Mouse (Mus musculus) kidney, adult 18-20 months (tissue): ENCODE measurements around the gene Gnptab.
"Not testable (repeated sequence)": the region's sequence is repeated elsewhere in the genome, so short reads cannot be mapped to it uniquely, and the experiment has no call there.

Experiments used
- DNase-seq: peaks from one replicate; pipeline ENCODE4 v3.0.0; 2021

The Gnptab gene

DNA sequence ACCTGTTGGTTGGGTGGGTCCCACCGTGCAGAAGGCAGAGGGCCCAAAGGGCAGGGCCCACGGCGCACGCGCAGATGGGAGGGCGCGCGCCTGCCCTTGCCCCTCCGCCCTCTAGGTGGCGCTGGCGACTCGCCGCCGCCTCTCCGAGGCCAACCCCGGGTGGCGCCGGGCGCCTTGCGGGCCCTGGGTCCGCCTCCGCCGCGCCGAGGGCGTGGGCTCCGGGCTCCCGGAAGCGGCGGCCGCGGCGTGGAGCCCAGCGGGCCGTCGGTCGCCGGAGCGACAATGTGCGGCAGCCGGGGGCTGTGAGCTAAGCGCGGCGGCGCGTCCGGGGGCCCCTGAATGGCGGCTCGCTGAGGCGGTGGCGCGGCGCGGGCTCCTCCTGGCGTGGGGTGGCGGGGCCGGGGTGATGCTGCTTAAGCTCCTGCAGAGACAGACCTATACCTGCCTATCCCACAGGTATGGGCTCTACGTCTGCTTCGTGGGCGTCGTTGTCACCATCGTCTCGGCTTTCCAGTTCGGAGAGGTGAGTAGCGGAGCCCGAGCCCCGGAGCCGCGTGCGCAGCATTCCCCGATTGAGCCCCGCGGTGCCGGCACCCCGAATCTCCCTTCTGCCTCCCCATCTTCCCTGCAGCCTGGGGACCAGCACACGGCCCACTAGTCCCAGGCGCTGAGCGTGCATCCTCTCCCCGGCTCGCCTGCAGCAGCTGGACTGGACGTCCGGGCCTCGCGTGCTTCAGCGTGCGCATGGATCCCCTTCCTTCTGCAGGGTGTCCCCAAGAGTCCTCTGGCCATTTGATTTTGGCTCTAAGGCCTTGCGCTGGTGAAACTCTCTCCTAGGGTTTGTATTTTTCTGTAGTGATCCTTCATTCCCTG lies at the start of gene Gnptab, which contains the start of gene Dram1:
Gnptab (plus strand) TSS at position 120 of the 873 bp plus-strand sequence.
Dram1 (minus strand) TSS at position 68 of the 873 bp plus-strand sequence.
- peak; percentile 92 for DNase-seq

DNA sequence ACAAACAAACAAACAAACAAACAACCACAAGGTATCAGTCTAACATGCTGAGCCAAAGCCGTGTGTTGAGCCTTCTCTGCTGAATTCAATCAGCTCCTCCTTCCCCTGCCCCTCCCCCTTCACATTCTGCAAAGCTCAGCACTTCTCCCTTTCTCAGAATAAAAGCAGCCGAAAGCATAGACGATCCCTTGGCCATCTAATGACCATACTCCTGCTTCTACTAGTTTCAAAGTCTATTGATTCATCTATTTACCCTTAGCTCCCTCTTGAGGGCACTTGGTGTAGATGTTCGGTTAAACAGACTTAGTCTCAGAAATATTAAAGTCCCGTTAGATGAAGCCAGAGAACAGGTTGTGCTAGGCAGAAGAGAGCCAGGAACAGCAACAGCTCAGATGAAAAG lies 48.2 kb upstream of the Gnptab start:
- no peak for DNase-seq

DNA sequence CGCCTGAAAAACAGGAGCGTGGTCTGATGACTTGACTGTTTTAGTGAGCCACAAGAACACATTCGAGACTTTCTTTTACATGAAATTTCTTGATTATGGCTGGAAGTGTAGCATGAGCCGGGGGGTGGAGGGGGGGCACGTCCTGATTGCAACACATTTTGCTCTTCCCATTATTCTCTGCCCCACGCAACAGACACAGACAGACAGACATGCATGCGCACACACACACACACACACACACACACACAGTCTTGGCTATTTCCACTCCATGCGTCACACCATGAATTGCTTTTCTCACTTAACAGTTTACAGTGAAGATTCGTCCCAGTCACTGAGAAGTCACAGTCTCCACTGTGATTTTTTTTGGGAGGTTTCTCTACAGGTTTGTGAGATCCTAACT lies 38.3 kb upstream of the Gnptab start:
- no peak for DNase-seq

DNA sequence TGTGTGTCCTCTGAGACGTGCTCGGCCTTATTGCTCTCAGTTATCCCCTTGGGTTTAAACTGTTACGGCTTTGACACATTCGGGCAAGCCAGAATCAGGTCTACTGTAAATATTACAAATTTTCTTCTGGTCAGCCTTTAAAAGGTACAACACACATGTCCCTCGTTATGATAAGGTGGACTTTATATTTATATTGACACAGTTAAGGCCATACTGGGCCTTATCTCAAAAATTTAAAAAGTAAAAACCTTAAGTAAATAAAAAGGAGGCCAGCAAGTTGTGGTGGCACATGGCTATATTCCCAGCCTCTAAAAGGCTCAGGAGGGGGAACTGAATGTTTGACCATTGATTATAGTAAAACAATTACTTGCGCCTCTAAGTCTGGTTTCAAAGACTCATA lies 37.6 kb upstream of the Gnptab start:
- DNase-seq, result no peak

DNA sequence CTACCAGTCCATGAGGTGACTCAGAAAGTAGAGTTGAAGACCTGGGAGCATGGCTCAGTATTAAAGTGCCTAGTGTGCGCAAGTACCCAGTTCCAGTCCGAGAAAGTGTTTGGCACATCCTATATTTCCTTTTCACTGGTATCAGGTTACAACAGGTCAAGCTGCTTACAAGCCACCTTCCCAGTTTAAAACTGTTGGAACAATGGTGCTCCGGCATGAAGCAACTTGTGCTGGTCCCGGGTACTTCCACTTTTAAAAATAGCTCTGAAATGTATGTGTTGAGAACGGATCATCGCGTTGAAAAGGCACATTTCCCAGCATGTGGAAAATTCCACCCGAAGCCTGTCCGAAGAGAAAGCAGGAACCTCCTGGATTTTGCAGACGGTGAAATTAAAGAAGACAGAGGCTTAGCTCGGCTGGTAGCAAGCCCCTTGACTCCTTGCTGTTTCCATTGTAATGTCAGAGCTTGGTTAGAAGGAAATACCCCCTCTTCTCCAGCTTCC lies 33.0 kb upstream of the Gnptab start:
- no peak for DNase-seq

DNA sequence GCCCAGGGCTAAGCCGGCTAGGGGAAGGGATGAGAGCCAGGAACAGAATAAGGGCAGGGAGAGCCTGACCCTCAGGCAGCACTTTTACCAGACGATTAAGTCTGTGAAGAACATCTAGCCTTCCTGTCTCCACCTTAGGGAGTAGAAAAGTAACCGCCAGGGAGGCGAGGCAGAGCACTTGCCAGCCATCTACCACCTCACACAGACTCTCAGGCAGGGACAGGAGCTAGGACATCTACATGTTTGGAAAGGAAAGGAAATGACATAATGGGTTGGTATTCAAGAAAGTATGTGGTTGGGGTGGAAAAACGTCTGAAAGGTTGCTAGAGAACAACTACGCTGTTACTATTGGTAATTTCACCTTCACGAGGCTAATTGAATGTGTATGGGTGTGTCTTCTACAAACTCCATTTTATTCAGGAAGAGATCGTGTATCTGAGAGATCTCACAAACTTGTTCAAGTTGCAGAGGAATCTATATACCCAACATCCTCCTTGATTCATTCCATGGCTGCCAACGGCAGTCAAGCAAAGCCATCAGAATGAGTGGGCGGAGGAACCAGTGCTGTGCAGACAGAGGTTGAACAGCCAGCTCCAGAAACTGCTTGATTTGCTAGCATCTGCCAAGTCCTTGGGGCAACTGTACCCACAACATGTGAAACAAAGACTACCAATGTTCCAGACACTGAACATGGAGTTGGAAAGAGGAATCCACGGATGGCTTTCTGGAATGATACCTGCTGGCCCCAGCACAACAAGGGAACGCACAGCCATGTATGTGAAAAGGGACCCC lies 32.3 kb upstream of the Gnptab start:
- DNase-seq, result no peak

DNA sequence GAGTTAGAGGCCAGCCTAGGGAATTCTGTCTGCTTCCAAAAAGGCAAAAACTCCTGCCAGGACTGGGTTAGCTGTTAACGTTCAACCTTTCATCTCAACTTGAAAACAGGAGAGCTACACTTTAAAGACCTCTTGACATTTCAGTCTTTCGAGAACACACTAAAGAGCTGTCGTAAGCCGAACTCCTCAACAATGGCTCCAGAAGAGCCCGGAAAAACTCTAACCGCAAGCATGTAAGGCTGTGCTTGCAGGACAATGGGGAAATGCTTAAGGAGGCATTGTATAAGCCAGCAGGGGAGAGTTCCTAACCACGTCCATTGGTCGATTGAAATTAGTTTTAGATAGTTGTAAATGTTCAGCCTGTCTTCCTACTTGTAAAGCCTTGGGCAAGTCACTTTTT lies 29.1 kb upstream of the Gnptab start:
- DNase-seq, result no peak

DNA sequence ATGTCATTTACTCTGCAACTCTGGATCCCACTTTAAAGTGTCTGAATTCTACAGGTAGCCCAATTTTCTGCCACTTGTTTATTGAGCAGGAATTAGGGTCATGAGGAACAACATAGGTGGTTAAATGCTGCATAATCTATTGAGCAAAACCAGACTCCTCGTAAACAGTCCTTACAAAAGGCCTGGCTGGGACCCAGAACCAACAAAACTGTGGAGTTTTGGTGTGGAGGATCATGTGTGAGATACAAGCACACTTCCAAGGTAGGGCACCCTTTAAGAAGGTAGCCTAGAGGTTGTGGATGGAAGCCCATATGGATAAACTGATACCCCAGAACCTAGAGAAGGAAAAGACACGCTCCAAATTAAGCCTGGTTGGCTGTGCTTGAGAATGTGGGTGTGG lies 28.2 kb upstream of the Gnptab start:
- no peak for DNase-seq

DNA sequence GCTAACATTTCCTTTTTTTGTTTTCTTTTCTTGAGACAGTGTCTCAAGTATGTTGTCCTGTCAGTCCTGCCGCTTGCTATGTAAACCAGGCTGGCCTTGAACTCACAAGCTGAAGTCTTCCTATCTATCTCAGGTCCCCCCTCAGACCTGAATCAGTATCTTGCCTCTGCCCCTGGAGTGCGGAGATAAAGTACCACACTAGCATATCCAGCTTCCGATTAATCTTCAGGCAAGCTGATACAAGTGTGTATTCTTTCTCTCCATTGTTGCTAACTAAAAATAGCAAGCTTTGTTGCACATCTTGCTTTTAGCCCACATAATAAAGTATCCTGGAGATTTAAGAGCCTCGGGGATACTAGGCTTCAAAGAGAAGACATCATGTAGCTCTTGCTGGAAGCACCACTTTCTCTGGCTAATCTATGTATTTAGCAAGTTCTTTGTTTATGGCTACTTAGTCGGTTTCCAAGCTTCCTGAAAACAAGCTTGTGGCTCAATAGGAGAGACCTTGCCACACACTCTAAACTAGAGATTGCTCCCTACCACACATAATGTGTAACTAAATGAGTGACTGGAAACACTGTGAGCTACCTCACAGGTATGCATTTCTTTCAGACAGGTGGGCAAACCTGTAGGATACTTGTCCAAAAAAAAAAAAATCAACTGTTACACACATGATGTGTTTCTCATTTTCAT lies 27.4 kb upstream of the Gnptab start:
- no peak for DNase-seq

DNA sequence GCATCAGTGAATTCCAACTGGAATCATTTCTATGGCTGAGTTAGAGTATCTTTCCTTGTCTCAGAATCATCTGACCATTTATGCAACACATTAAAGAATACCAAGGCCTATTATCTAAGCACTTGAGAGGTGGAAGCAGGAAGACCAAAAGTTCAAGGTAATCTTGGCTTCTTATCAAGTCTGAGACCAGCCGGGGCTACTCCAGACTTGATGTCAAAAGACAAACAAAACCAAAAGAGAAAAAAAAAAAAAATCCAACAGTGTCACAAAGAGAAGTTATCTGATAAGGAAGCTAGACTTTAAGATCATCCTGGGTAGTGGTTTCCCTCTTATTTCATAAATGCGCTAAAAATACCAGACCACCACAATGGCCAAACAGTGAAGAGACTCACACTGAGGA lies 26.4 kb upstream of the Gnptab start:
- DNase-seq, result no peak

DNA sequence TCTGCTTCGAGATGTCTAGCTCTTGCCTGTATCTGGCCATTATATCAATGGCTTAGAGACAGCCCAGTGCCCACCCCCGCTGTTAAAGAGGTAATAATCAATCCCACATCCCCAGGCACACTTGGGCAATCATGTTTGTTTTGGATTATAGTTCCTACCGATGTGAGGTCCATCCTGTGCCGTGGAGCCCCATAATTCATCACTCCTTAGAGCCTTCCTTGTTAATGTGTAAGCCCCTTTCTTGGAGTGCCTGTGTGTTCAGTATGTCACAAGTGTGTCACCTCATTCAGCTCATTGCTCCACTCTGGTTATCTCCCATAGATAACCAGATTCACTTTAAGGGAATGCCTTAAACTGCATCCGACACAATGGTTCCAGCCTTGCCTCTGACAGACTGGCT lies 24.3 kb upstream of the Gnptab start:
- DNase-seq, result no peak

DNA sequence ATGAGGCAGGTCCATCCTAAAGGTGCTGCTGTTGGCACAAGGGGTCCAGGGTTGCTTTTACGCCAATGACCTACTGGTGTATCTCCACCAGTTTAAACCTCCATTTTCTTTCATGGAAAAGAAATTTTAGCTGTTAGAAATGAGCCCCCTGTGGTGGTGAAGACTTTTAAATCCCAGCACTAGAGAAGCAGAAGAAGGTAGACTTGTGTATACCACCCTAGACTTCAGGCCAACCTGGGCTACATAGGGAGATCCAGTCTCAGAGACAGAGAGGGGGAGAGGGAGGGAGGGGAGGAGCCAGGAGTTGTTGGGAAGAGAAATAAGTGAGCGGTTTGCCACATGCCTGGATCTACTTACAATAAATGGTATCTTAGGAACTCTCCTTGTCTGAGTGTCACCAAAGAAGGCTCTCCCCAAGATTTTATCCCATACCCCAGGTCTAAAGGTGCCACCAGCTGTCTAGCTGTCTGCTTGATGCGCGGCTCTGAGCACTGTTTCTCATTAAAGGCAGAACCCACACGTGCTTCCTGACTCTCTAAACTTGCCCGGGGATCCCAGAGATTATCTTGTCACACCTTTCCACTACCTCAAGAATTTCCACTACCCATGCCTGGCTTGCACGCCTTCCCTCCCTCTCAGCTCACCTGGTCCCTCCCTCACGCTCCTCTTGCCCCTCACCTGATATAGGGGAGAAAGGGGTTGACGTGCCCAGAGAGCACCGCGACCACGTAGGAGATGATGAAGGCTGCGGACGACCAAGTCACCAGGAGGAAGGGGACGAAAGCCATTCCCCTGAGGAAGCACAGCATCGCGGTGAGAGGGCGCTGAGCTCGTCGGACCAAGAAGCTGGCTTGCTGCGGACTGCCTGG lies 22.6 kb upstream of the Gnptab start:
- no peak for DNase-seq

DNA sequence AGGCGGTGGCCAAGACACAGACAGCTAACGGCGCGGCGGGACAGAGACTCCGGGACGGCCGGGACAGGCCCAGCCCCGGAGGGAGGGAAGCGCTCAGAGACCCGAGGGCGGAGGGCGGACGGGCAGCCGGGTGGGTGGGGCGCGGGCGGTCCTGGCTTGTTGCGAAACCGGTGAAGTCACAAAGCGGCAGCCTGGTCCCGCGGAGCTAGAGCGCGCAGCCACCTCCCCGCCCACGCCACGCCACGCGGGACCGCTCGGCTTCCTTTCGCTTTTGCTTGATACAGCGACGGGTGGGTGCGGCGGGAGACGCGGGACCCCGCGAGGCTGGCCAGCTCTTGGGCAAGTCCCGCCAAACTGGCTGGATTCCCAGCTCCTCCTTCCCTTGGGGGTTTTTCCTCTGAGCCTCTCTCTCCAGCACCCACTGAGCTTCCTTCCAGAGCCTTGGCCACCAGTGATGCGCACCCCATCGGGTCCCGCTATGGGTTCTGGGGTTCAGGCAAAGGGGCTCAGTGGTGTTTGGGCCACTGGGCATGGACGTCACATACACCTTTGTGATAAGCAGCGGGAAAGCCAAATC lies 21.9 kb upstream of the Gnptab start:
- peak; percentile 73 for DNase-seq

DNA sequence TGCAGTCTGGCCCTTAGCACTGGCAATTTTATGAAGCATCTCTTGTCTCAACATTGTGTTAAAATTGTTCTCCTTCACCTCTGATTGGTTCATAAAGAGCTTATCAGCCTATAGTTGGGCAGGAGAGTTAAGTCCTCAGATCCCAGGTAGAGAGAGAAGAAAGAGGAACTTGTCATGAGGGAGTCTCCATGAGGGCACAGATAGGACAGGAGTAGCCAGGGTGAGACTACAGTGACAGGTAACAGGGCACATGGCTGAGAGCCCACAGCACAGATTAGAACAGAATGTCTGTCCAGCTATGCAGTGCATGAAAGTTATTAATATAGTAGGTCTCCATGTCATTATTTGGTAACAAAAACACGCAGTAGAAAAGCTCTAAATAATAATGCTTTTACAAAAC lies 16.7 kb upstream of the Gnptab start:
- DNase-seq, result no peak

DNA sequence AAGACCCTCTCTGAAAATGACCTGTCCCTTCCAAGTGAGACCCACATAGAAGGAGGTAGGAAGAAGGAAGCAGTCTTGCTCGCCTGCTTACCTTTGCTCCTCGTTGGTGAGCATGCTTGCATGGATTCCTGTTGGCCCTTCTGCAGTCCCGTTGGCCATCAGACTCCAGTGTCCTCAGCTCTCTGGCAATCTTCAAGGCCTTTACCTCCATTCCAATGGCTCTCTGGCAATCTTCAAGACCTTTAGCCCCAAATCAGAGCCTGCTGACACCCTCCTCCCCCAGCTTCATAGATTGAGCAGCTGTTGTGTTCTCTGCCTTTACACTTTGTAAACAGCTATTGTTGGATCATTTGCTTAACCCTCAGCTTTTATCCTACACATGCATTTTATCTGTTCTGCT lies 14.7 kb upstream of the Gnptab start:
- no peak for DNase-seq

DNA sequence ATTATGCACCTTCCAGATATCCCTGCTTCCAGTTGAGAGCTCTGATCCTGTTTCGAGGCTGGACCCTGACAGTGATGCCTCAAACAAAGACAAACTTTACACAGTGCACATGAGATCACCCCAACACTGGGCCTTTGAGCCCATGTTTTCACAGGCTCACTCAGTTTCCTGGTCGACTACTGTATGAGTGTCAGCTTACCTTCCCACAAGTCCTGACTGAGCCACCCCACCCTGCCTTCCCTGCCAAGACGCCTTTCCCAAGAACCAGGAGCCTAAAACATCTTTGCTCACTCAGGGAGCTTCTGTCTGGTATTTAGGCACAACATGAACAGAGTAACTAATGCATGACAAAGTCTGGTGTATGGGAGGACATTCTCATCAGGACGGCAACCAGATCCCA lies 9.7 kb upstream of the Gnptab start:
- no peak for DNase-seq

DNA sequence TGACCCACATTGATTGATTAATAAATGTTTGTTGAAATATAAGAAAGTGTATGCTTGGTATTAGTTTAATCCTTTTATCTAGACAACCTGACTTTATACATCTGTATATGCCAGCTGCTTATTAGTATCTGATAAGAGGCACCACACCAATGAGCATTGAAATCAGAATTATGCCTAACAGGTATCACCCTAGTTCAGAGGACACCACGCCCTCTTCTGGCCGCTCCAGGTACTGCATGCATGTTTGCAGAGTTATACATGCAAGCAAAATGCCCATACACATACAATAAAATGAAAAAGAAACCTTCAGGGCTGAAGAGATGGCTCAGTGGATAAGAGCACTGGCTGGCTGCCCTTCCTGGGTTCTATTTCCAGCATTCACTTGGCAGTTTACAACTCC lies 7.1 kb upstream of the Gnptab start:
- DNase-seq, result peak; percentile 16

DNA sequence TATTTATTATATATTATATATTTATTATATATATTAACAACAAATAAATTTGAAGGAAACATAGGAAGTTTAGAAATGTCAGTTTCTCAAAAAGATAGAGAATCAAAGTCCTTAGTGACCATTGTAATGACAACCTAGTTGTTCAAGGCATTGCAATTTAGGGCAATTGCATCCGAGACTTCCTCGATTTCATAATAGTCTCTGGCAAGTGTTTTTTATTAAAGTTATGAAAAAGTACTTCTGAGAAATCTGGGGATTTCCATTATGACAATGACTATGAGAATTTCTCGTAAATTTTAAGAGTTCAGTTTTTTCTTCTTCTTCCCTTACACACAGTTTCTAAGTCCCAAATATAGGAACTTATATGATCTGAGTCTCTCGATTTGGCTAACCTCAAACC lies 6.5 kb upstream of the Gnptab start:
- no peak for DNase-seq

DNA sequence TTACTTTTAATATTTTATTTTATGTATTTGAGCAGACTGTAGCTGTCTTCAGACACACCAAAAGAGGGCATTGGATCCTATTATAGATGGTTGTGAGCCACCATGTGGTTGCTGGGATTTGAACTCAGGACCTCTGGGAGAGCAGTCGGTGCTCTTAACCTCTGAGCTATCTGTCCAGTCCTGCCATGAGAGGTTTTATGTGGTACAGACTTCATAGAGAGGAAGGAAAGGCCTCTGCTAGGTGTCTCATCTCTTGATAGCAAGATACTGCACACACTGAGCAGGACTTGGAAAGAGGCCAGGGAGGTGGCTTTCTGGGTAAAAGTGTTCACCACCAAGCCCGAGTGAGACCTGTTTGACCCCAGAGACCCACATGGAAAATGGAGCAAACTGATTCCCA lies 6.0 kb upstream of the Gnptab start:
- DNase-seq, result not testable (repeated sequence)

DNA sequence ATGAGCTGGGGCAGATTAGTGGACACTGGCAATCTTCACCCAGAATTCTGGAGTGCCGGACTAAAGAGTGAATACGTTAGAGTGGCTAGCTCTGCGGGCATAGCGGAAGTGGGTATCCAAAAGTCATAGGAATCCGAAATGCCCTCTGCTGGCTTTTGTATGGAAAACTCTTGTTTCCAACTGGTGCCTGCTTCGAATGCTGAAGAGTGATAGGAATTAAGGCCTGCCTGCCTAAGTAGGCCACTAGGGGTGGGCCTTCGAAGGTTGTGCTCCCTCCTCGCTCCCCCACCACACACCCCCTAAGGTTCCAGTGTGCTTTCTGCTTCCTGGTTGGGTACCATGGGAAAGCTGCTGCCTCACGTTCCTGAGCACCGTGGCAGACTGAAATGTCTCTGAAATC lies 3.9 kb upstream of the Gnptab start:
- DNase-seq, result no peak

DNA sequence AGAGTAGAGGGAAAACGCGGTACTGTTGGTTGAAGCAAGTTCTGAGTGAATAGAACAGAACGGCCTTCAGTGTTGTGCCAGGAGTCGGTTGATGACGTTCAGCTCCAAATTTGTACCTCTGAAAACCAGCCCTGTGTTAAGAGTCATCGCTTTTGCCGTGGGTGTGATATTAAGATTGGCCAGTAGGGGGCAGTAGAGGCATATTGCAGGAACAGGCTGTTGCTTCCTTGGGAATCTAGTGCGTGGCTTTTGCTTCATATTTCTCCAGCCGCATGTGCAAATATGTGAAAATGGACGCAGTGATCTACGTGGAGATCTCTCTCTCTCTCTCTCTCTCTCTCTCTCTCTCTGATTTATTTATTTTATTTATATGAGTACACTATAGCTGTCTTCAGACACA lies 2.2 kb upstream of the Gnptab start:
- peak; percentile 88 for DNase-seq

DNA sequence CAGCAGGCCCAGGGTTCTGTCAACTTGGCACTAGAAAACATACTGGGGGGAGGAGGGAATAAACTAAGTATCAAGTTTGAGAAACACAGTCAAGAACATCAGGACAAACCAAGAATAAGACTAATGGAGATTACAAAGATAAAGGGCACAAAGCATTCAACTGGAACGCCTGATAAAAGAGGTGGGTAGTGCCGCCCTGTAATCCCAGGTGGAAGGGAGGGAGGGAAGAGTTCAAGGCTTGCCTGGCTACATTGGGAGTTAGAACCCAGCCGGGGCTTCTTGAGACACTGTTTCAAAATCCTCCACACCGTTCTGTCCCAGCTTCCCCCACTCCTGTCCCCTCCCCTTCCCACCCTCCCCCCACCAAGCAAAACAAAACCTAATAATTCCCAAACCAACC lies 1.3 kb upstream of the Gnptab start:
- DNase-seq, result no peak
